Mouse (Mus musculus): ENCODE measurements around the gene Gm5134. TPM values are rescaled to one million over a fixed set of nuclear protein-coding genes. Genes with fewer than 3 reads are reported as not detected.

Gene Gm5134
- polyA plus RNA-seq, 1 experiment from 2014 or later: not detected

GRCm38 (mm10) chr10:75931311-75931710 lies 23.0 kb upstream of the Gm5134 start:
- Histone ChIP-seq H3K4me1 (replicated peaks) (peaks cover 47% of the 10 kb centered on the region), H3K36me3 (peaks cover 17% of the 10 kb centered on the region), H3K4me3 (peak overlapping the region; percentile 70), H3K27me3 (ENCODE audit: insufficient read depth, poor library complexity, severe bottlenecking) (peaks cover 80% of the 10 kb centered on the region), H3K27ac (peak overlapping the region; percentile 45; the same call in 1 of the 2 replicates), H3K9me3 (no peaks in the 10 kb centered on the region)
- 19% methylated on average over 7 of the region's 7 CpGs for WGBS
- DNase-seq (ENCODE audit: low spot score): no peak

- Histone ChIP-seq H3K4me1 (replicated peaks) (peaks cover 49% of the 10 kb centered on the region), H3K4me3 (peak overlapping the region; percentile 70), H3K27ac (peak overlapping the region; percentile 91), H3K36me3 (peaks cover 9% of the 10 kb centered on the region; the same call in 1 of the 2 replicates), H3K9me3 (no peaks in the 10 kb centered on the region), H3K27me3 (ENCODE audit: insufficient read depth, poor library complexity, severe bottlenecking) (peaks cover 84% of the 10 kb centered on the region)
- 1% methylated on average over 44 of the region's 44 CpGs for WGBS
- DNase-seq (ENCODE audit: low spot score): peak; percentile 78
These were observed 22.1 kb upstream of the Gm5134 start for GRCm38 (mm10) chr10:75932081-75932678.

- Histone ChIP-seq H3K36me3 (0 out of 2 replicates have a peak, but pooled peaks cover 2% of the 10 kb centered on the region), H3K27ac (peak within 1 kb of the TSS; percentile 91), H3K27me3 (ENCODE audit: insufficient read depth, poor library complexity, severe bottlenecking) (peaks cover 91% of the 10 kb centered on the region), H3K4me1 (replicated peaks) (peaks cover 56% of the 10 kb centered on the region), H3K9me3 (no peaks in the 10 kb centered on the region), H3K4me3 (peak within 1 kb of the TSS; percentile 70)
- 21% methylated on average over 6 of the region's 6 CpGs for WGBS
- DNase-seq (ENCODE audit: low spot score): no peak
These were observed 21.4 kb upstream of the Gm5134 start, which contains the start of gene Chchd10 for GRCm38 (mm10) chr10:75932891-75933290. Gene Chchd10, plus strand, starts transcription at chr10:75933130.

- Histone ChIP-seq H3K4me1 (replicated peaks) (peaks cover 67% of the 10 kb centered on the region), H3K27me3 (ENCODE audit: insufficient read depth, poor library complexity, severe bottlenecking) (peaks cover 97% of the 10 kb centered on the region), H3K9me3 (no peaks in the 10 kb centered on the region), H3K27ac (no peak overlapping the region), H3K4me3 (peak overlapping the region; percentile 64), H3K36me3 (no peaks in the 10 kb centered on the region)
- WGBS: 84% methylated on average over 1 of the region's 1 CpGs
- no peak for DNase-seq (ENCODE audit: low spot score)
These were observed 19.3 kb upstream of the Gm5134 start for GRCm38 (mm10) chr10:75934991-75935390.

- Histone ChIP-seq H3K4me3 (peak within 1 kb of the TSS; percentile 64), H3K27me3 (ENCODE audit: insufficient read depth, poor library complexity, severe bottlenecking) (peaks cover 97% of the 10 kb centered on the region), H3K36me3 (no peaks in the 10 kb centered on the region), H3K4me1 (replicated peaks) (peaks cover 68% of the 10 kb centered on the region), H3K27ac (peak within 1 kb of the TSS; percentile 60; the same call in 1 of the 2 replicates), H3K9me3 (no peaks in the 10 kb centered on the region)
- 1% methylated on average over 50 of the region's 51 CpGs for WGBS
- peak; percentile 74 for DNase-seq (ENCODE audit: low spot score)
These were observed 18.4 kb upstream of the Gm5134 start, which contains the start of gene Mmp11 for GRCm38 (mm10) chr10:75935680-75936541. Gene Mmp11, minus strand, starts transcription at chr10:75936496.

- Histone ChIP-seq H3K27ac (no peak overlapping the region; the same call in 1 of the 2 replicates), H3K4me3 (peak overlapping the region; percentile 13; the same call in 1 of the 2 replicates), H3K27me3 (ENCODE audit: insufficient read depth, poor library complexity, severe bottlenecking) (peaks cover 85% of the 10 kb centered on the region), H3K9me3 (no peaks in the 10 kb centered on the region), H3K36me3 (no peaks in the 10 kb centered on the region), H3K4me1 (replicated peaks) (peaks cover 63% of the 10 kb centered on the region)
- 32% methylated on average over 18 of the region's 18 CpGs for WGBS
- no peak for DNase-seq (ENCODE audit: low spot score)
These were observed 17.2 kb upstream of the Gm5134 start for GRCm38 (mm10) chr10:75936909-75937667.

- Histone ChIP-seq H3K4me1 (replicated peaks) (peaks cover 56% of the 10 kb centered on the region), H3K4me3 (no peak overlapping the region), H3K27ac (no peak overlapping the region), H3K9me3 (no peaks in the 10 kb centered on the region), H3K27me3 (ENCODE audit: insufficient read depth, poor library complexity, severe bottlenecking) (peaks cover 76% of the 10 kb centered on the region), H3K36me3 (no peaks in the 10 kb centered on the region)
- DNase-seq (ENCODE audit: low spot score): no peak
- 48% methylated on average over 10 of the region's 10 CpGs for WGBS
These were observed 16.3 kb upstream of the Gm5134 start for GRCm38 (mm10) chr10:75937851-75938643.

GRCm38 (mm10) chr10:75939481-75940234 lies 14.7 kb upstream of the Gm5134 start:
- 29% methylated on average over 9 of the region's 9 CpGs for WGBS
- Histone ChIP-seq H3K36me3 (no peaks in the 10 kb centered on the region), H3K4me3 (no peak overlapping the region), H3K9me3 (no peaks in the 10 kb centered on the region), H3K27ac (peak overlapping the region; percentile 1; the same call in 1 of the 2 replicates), H3K4me1 (replicated peaks) (peaks cover 66% of the 10 kb centered on the region), H3K27me3 (ENCODE audit: insufficient read depth, poor library complexity, severe bottlenecking) (peaks cover 59% of the 10 kb centered on the region)
- DNase-seq (ENCODE audit: low spot score): no peak

GRCm38 (mm10) chr10:75940520-75940919 lies 13.8 kb upstream of the Gm5134 start, which contains the start of gene Gm867:
Gene Gm867, minus strand, starts transcription at chr10:75940672.
- Histone ChIP-seq H3K27ac (peak within 1 kb of the TSS; percentile 37), H3K36me3 (no peaks in the 10 kb centered on the region), H3K4me3 (no peak within 1 kb of the TSS), H3K9me3 (no peaks in the 10 kb centered on the region), H3K4me1 (replicated peaks) (peaks cover 60% of the 10 kb centered on the region), H3K27me3 (ENCODE audit: insufficient read depth, poor library complexity, severe bottlenecking) (peaks cover 51% of the 10 kb centered on the region)
- DNase-seq (ENCODE audit: low spot score): no peak
- 78% methylated on average over 5 of the region's 5 CpGs for WGBS

- WGBS: 68% methylated on average over 9 of the region's 9 CpGs
- Histone ChIP-seq H3K4me1 (replicated peaks) (peaks cover 53% of the 10 kb centered on the region), H3K27ac (0 out of 2 replicates have a peak overlapping the region, but pooled peaks have one; percentile 37), H3K36me3 (no peaks in the 10 kb centered on the region), H3K27me3 (ENCODE audit: insufficient read depth, poor library complexity, severe bottlenecking) (peaks cover 44% of the 10 kb centered on the region), H3K9me3 (no peaks in the 10 kb centered on the region), H3K4me3 (no peak overlapping the region)
- no peak for DNase-seq (ENCODE audit: low spot score)
These were observed 13.1 kb upstream of the Gm5134 start for GRCm38 (mm10) chr10:75941042-75941824.

All from hindbrain, embryonic 10.5 days (tissue).